Mouse (Mus musculus): ENCODE results near the gene Pitpnm2. TPM values are rescaled to one million over a fixed set of nuclear protein-coding genes. Genes with fewer than 3 reads are reported as not detected.
"Not testable (repeated sequence)": the region's sequence is repeated elsewhere in the genome, so short reads cannot be mapped to it uniquely, and the experiment has no call there.

Pitpnm2 gene
- polyA plus RNA-seq, 1 experiment from 2014 or later, result 4.6 TPM

GRCm38 (mm10) chr5:124219431-124219830 lies 30.1 kb downstream of the Pitpnm2 start:
- Histone ChIP-seq H3K36me3 (peaks cover 16% of the 10 kb centered on the region; the same call in 1 of the 2 replicates), H3K27ac (no peak overlapping the region), H3K9me3 (no peaks in the 10 kb centered on the region), H3K4me3 (no peak overlapping the region), H3K4me2 (no peak overlapping the region), H3K27me3 (no peaks in the 10 kb centered on the region), H3K9ac (no peak overlapping the region), H3K4me1 (peaks cover 31% of the 10 kb centered on the region)
- no peak for ATAC-seq (ENCODE audit: insufficient number of reproducible peaks, insufficient read depth, low FRiP score, low TSS enrichment, low read depth)
- WGBS, result 80% methylated on average over 10 of the region's 10 CpGs

- Histone ChIP-seq H3K4me2 (no peak overlapping the region), H3K27me3 (no peaks in the 10 kb centered on the region), H3K9ac (no peak overlapping the region), H3K27ac (no peak overlapping the region), H3K9me3 (no peaks in the 10 kb centered on the region), H3K36me3 (peaks cover 16% of the 10 kb centered on the region; the same call in 1 of the 2 replicates), H3K4me1 (peaks cover 27% of the 10 kb centered on the region), H3K4me3 (no peak overlapping the region)
- ATAC-seq (ENCODE audit: insufficient number of reproducible peaks, insufficient read depth, low FRiP score, low TSS enrichment, low read depth), result no peak
- WGBS, result 83% methylated on average over 7 of the region's 7 CpGs
Measured at GRCm38 (mm10) chr5:124218986-124219385, 30.6 kb downstream of the Pitpnm2 start.

GRCm38 (mm10) chr5:124217566-124218249 lies 31.9 kb downstream of the Pitpnm2 start:
- H3K4me1 ChIP-seq, result peaks cover 30% of the 10 kb centered on the region
- peaks cover 16% of the 10 kb centered on the region; the same call in 1 of the 2 replicates for H3K36me3 ChIP-seq
- H3K27ac ChIP-seq, result no peak overlapping the region
- H3K4me3 ChIP-seq, result no peak overlapping the region
- WGBS, result 61% methylated on average over 8 of the region's 8 CpGs
- no peak for ATAC-seq (ENCODE audit: insufficient number of reproducible peaks, insufficient read depth, low FRiP score, low TSS enrichment, low read depth)
- H3K27me3 ChIP-seq, result no peaks in the 10 kb centered on the region
- no peaks in the 10 kb centered on the region for H3K9me3 ChIP-seq
- no peak overlapping the region for H3K9ac ChIP-seq
- no peak overlapping the region for H3K4me2 ChIP-seq

GRCm38 (mm10) chr5:124217092-124217491 lies 32.5 kb downstream of the Pitpnm2 start:
- not testable (repeated sequence) for H3K27me3 ChIP-seq; H3K4me2 ChIP-seq; H3K27ac ChIP-seq; H3K9me3 ChIP-seq; ATAC-seq (ENCODE audit: insufficient number of reproducible peaks, insufficient read depth, low FRiP score, low TSS enrichment, low read depth); H3K9ac ChIP-seq; H3K4me3 ChIP-seq
- WGBS, result 93% methylated on average over 5 of the region's 5 CpGs
- peaks cover 16% of the 10 kb centered on the region; the same call in 1 of the 2 replicates for H3K36me3 ChIP-seq
- peaks cover 24% of the 10 kb centered on the region for H3K4me1 ChIP-seq

GRCm38 (mm10) chr5:124216403-124216802 lies 33.2 kb downstream of the Pitpnm2 start:
- Histone ChIP-seq H3K36me3 (peaks cover 16% of the 10 kb centered on the region; the same call in 1 of the 2 replicates), H3K27me3 (no peaks in the 10 kb centered on the region), H3K4me1 (peaks cover 17% of the 10 kb centered on the region), H3K4me3 (no peak overlapping the region), H3K4me2 (no peak overlapping the region), H3K9me3 (no peaks in the 10 kb centered on the region), H3K9ac (no peak overlapping the region), H3K27ac (0 out of 2 replicates have a peak overlapping the region, but pooled peaks have one; percentile 12)
- no peak for ATAC-seq (ENCODE audit: insufficient number of reproducible peaks, insufficient read depth, low FRiP score, low TSS enrichment, low read depth)
- 90% methylated on average over 6 of the region's 6 CpGs for WGBS

GRCm38 (mm10) chr5:124215647-124216046 lies 33.9 kb downstream of the Pitpnm2 start:
- no peaks in the 10 kb centered on the region for H3K9me3 ChIP-seq
- peaks cover 16% of the 10 kb centered on the region; the same call in 1 of the 2 replicates for H3K36me3 ChIP-seq
- H3K4me2 ChIP-seq, result no peak overlapping the region
- H3K4me3 ChIP-seq, result no peak overlapping the region
- H3K4me1 ChIP-seq, result peaks cover 10% of the 10 kb centered on the region
- ATAC-seq (ENCODE audit: insufficient number of reproducible peaks, insufficient read depth, low FRiP score, low TSS enrichment, low read depth), result no peak
- WGBS, result 84% methylated on average over 10 of the region's 10 CpGs
- H3K27ac ChIP-seq, result no peak overlapping the region
- no peak overlapping the region for H3K9ac ChIP-seq
- H3K27me3 ChIP-seq, result no peaks in the 10 kb centered on the region

GRCm38 (mm10) chr5:124214516-124215145 lies 34.9 kb downstream of the Pitpnm2 start:
- Histone ChIP-seq H3K36me3 (peaks cover 16% of the 10 kb centered on the region; the same call in 1 of the 2 replicates), H3K9ac (no peak overlapping the region), H3K9me3 (no peaks in the 10 kb centered on the region), H3K27me3 (no peaks in the 10 kb centered on the region), H3K4me3 (no peak overlapping the region), H3K27ac (peak overlapping the region; percentile 48), H3K4me1 (peaks cover 14% of the 10 kb centered on the region; the same call in 1 of the 2 replicates), H3K4me2 (no peak overlapping the region)
- WGBS, result 89% methylated on average over 14 of the region's 14 CpGs
- no peak for ATAC-seq (ENCODE audit: insufficient number of reproducible peaks, insufficient read depth, low FRiP score, low TSS enrichment, low read depth)

- Histone ChIP-seq H3K27ac (peak overlapping the region; percentile 57; the same call in 1 of the 2 replicates), H3K9me3 (no peaks in the 10 kb centered on the region), H3K4me3 (no peak overlapping the region), H3K4me1 (peaks cover 15% of the 10 kb centered on the region; the same call in 1 of the 2 replicates), H3K36me3 (peaks cover 16% of the 10 kb centered on the region; the same call in 1 of the 2 replicates), H3K4me2 (no peak overlapping the region), H3K27me3 (no peaks in the 10 kb centered on the region), H3K9ac (0 out of 2 replicates have a peak overlapping the region, but pooled peaks have one; percentile 3)
- no peak for ATAC-seq (ENCODE audit: insufficient number of reproducible peaks, insufficient read depth, low FRiP score, low TSS enrichment, low read depth)
- WGBS, result 82% methylated on average over 13 of the region's 13 CpGs
Measured at GRCm38 (mm10) chr5:124213588-124214469, 35.7 kb downstream of the Pitpnm2 start.

- no peak overlapping the region for H3K4me2 ChIP-seq
- 81% methylated on average over 2 of the region's 2 CpGs for WGBS
- H3K9ac ChIP-seq, result no peak overlapping the region
- H3K9me3 ChIP-seq, result no peaks in the 10 kb centered on the region
- H3K4me1 ChIP-seq, result peaks cover 24% of the 10 kb centered on the region
- no peak overlapping the region for H3K4me3 ChIP-seq
- no peak for ATAC-seq (ENCODE audit: insufficient number of reproducible peaks, insufficient read depth, low FRiP score, low TSS enrichment, low read depth)
- H3K27me3 ChIP-seq, result no peaks in the 10 kb centered on the region
- no peak overlapping the region for H3K27ac ChIP-seq
- peaks cover 16% of the 10 kb centered on the region; the same call in 1 of the 2 replicates for H3K36me3 ChIP-seq
Measured at GRCm38 (mm10) chr5:124211669-124212068, 37.9 kb downstream of the Pitpnm2 start.

GRCm38 (mm10) chr5:124211234-124211633 lies 38.3 kb downstream of the Pitpnm2 start:
- Histone ChIP-seq H3K9me3 (no peaks in the 10 kb centered on the region), H3K4me1 (peaks cover 28% of the 10 kb centered on the region), H3K4me3 (no peak overlapping the region), H3K36me3 (peaks cover 16% of the 10 kb centered on the region; the same call in 1 of the 2 replicates), H3K4me2 (no peak overlapping the region), H3K27me3 (no peaks in the 10 kb centered on the region), H3K9ac (no peak overlapping the region), H3K27ac (no peak overlapping the region)
- no peak for ATAC-seq (ENCODE audit: insufficient number of reproducible peaks, insufficient read depth, low FRiP score, low TSS enrichment, low read depth)
- WGBS, result 86% methylated on average over 8 of the region's 8 CpGs
